Mouse (Mus musculus) layer of hippocampus, postnatal 10 days (tissue): ENCODE data around the gene Bdh1. TPM values are rescaled to one million over a fixed set of nuclear protein-coding genes. Genes with fewer than 3 reads are reported as not detected.
"Not testable (repeated sequence)": the region's sequence is repeated elsewhere in the genome, so short reads cannot be mapped to it uniquely, and the experiment has no call there.

Experiments
- DNase-seq, 2 experiments: peaks; one replicate each; pipeline ENCODE4 v3.0.0; 2021; ENCODE audit warnings: low spot score in 2 of 2
- long read RNA-seq: library from polyadenylated mRNA; stranded (forward); transcript quantifications from one replicate; pipeline ENCODE4 v2.0.0, GENCODE M21; 2023
- total RNA-seq, 2 experiments: library from RNA; stranded (reverse); gene quantifications; 2 replicates each; pipeline ENCODE4 v1.2.3; 2021

The Bdh1 gene
- total RNA-seq = 100 to 1,000 TPM; 261 to 306 TPM
- long read RNA-seq, transcript Bdh1-203 (7 exons, 3,122 nt) = major isoform, 48 of 79 reads
- long read RNA-seq, partial matches to known transcripts = 4 of 79 reads
- long read RNA-seq, other reads (novel, unspliced or antisense) = 26 of 79 reads

DNA sequence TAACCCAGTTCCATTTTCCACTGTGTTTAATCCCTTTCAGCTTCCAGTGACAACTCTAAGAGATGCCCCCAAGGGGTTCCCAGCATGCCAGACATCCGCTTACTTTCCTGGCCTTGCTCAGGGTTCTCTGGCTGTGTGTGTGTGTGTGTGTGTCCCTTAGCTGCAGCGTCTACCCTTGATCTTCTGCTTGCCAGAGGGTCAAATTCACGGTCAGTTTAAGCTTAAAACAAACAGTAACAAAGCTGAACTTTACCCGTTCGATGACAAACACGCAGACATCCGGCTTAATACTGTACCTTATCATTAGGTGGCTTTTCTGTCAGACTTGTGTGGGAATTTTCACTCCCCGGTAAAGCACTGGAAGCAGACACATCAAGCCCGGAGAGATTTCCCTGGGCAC lies at the start of gene Bdh1:
TSS of gene Bdh1 (plus strand) at position 281 of the 400 bp plus-strand sequence.
- DNase-seq = no peak

- not testable (repeated sequence) for DNase-seq
These were observed 49.8 kb upstream of the Bdh1 start for GRCm38 (mm10) chr16:31372316-31372715.

- not testable (repeated sequence) for DNase-seq
These were observed 46.0 kb upstream of the Bdh1 start for GRCm38 (mm10) chr16:31375877-31376582.

DNA sequence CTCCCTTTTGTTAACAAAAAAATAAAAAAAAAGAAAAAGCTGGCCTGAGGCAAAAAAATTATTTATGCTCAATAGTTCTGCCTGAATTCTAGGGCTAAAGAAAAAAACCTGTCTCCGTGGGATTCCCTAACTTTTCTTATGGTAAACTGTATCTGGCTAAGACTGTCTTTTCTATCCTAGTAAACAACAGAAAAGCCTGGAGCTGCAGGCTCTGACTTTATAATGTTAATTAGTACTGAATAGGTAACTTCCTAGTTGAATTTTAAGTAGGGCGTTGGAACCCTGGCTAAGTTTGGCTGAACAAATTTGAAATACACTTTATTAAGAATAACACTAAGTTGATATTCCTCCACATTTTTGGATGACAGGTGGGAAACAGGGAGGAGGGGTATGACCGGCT lies 33.8 kb upstream of the Bdh1 start:
- not testable (repeated sequence) for DNase-seq

DNA sequence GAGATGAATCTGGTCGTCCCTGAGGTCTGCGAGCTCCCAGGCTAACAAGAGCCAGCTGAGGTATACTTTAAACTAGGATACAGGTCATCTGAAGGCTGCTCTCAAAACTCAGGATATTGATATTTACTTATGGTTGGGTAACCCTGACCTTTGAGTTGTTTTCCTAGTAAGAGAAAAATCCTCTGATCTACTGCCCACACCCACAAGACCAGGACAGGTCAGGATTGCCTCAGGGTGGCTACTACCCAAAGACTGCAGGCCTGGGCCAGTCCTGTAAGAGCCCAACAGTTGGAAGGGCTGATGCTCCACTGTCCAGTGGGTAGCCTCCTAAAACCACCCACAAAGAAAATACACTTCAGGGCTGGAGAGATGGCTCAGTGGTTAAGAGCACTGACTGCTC lies 22.8 kb upstream of the Bdh1 start:
- DNase-seq = no peak

DNA sequence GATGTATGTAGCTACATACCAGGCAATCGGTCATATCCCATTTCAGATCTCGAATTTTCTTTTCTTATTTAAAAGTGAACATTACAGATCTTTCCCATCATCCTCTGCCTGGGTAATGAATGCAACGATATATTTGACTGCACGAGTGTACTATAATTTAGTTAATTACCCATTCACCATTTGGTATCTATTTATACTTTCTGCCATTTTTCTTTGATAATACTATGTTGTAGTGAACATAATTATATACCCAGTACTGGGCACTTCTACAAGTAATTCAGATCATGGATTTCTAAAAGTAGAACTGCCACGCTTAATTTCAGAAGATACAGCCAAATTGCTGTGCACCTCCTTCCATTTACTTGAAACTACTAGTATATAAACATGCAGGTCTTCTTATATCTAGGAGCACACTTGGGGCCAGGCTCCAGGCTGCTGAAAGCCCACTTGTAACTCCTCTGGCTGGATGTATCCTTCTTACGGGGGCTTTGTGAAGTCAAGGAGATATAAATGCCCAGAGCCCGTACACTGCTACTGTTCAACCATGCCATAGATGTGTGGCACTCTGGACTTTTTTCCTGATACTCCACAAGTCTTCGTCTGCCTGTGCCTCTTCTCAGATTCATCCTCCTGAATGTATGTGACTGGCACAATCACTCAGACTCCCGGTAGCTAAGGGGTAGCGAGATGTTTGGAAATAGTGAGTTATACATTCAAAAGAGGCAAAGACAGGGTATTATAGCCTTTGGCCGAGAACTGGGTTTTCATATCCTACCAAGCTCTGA lies 21.0 kb upstream of the Bdh1 start:
- no peak for DNase-seq

DNA sequence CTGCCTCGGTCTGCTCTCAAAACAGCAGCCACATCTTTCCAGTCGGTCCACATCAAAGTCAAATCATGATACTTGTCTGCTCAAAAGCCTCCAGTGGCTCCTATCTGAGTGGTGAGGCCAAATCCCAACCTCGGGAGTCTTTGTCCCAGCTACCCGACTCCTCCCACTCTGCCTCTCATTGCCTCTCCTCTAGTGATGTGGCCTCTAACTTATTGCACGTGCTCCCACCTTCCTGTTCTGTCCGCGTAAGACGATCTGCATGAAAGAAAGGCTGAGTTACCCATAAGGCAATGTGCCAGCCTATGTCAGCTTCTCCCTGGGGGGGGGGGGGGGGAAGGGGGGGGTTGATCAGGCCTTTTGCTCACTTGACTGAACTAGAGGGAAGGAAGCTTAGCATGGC lies 20.0 kb upstream of the Bdh1 start:
- no peak for DNase-seq

DNA sequence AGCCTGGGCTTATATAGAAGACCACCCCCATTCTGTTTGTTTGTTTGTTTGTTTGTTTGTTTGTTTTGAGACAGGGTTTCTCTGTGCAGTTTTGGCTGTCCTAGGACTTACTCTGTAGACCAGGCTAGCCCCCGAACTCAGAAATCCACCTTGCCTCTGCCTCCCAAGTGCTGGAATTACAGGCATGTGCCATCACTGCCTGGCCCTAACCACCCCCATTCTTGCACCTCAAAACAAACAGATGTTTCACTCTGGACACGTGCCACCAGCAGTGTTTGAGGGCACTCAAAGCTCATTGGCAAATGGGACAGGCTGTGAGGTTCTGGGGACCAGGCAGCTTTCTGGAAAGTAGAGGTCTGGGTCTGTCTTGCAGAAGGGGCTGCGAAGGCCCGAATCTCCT lies 18.1 kb upstream of the Bdh1 start:
- no peak for DNase-seq

DNA sequence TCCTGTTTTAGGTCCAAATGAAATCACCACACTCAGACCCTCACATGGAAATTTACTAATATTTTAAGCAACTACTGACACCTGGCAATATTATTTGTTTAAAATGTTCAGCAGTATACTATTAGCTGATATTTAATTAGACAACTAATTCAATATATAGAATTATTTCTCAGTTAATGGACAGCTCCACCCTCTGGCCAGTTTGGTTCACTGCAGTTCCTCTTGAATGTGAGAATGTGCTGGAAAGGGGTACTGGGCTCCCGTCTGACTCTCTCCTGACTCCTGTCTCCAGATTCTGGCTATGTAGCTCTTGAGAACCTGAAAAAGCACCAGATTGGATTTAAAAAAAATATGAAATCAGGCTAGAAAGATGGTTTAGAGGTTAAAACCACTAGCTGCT lies 17.0 kb upstream of the Bdh1 start:
- peak in 1 of 2 experiments; percentile 28 for DNase-seq

DNA sequence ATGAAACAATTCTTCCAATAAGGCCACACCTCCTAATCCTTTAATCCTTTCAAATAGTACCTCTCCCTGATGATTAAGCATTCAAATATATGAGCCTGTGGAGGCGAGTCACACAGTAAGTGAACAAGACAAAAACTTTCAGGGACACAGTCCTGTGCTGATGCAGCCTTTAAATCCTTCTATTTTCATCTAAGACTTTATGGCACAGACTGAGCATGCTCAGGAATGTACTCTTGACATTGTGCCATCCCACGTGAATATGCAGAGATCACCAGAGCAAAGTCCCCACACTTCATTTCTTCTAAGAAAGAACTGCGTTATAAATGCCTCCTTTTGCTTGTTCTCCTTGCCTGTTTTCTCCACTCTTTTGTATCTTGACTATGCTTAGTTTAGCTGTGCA lies 14.2 kb upstream of the Bdh1 start:
- no peak for DNase-seq

DNA sequence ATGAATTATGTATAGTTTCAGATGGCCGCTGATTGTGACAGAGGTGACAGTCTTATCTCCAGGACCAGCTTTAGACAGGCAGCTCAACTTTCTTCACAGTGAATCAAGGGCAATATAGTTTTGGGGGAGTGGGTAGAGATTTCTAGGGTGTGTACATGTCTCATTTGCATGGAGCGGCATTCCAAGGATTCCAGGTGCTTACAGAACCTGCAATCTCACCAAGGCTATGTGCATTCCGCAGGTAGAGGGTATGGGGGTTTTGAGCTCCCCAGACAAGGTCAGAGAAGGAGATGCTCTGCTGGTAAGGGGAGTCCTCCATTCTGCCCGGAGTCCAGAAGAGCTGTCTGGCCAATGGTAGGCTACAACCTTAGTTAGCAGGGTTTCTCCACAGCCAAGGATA lies 11.1 kb upstream of the Bdh1 start:
- no peak for DNase-seq

GRCm38 (mm10) chr16:31412321-31412720 lies 9.8 kb upstream of the Bdh1 start:
- DNase-seq = no peak

DNA sequence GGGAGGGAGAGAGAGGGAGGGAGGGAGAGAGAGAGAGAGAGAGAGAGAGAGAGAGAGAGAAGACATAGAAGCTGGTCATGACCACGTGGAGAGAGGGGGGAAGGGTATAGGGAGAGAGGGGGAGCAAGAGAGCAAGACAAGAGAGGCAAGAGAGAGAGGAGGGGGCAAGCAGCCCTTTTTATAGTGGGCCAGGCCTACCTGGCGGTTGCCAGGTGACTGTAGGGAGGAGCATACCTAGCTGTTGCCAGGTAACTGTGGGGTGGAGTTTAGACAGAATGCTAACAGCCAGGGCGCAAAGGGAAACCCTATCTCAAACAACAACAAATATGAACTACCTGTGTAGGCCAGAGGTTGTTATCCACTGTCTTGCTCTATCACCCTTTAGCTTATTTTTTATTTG lies 8.3 kb upstream of the Bdh1 start:
- DNase-seq = no peak

- no peak for DNase-seq
These were observed 6.1 kb upstream of the Bdh1 start for GRCm38 (mm10) chr16:31415885-31416450.

- no peak for DNase-seq
These were observed 3.4 kb upstream of the Bdh1 start for GRCm38 (mm10) chr16:31418704-31419103.

DNA sequence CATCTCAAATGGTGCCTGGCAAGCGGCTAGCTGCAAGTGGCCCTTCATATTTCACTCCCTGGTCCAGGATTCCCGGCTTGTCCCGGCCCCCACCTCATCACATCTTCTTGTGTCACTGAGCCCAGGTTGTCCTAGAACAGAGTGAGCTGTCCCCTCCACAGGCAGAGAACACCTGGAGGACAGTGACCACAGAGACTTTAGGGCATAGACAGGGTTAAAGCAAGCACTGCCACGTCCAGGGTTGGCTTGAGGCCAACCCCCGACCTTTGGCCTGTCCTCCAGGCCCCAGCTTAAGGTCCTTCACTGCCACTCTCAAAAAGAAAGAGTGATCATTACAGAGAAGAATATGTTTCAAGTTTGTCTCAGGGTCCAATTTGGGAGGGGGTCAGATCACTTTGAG lies 2.6 kb upstream of the Bdh1 start:
- DNase-seq = no peak

GRCm38 (mm10) chr16:31422722-31423121 lies 642 bp downstream of the Bdh1 start:
- DNase-seq = no peak

GRCm38 (mm10) chr16:31423368-31423767 lies 1.3 kb downstream of the Bdh1 start:
- DNase-seq = no peak

DNA sequence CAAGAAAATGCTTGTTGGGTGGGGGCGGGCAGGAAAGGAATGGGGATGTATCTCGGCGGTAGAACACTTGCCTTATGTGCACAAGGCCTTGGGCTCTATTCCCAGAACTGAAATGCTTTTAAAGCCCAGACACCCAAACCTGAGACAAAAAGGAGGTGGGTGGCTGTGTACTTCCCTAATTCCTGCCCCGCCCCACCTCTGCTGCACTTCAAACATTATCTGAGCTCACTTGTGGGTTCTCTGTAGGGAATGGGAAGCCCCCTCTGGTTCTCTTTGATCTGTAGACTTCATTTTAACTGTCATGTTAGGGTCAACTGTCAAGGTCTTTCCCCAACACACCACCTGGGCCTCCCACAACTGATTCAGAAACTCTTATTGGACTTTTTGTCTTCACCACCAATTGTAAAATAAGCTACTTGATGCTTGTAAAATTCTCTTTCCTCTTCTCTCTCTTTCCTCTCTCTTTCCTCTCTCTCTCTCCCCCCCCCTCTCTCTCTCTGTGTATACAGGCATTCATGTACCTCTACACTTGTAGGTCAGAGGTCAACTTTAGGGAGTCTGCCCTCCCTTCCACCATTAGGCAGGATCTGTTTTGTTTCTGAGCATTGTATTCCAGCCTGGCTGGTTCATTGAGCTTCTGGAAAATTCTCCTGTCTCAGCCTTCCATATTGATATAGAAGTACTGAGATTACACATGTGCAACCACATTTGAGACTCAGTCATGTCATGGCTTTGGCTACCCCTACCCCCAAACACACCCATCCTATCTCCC lies 2.5 kb downstream of the Bdh1 start:
- no peak for DNase-seq

GRCm38 (mm10) chr16:31425508-31425907 lies 3.4 kb downstream of the Bdh1 start:
- peak; percentile 67 to 74 for DNase-seq

- no peak for DNase-seq
These were observed 4.5 kb downstream of the Bdh1 start for GRCm38 (mm10) chr16:31426496-31427126.
